Mouse (Mus musculus): Measurements from ENCODE around the gene Cacna2d2. TPM values are rescaled to one million over a fixed set of nuclear protein-coding genes. Genes with fewer than 3 reads are reported as not detected.

Cacna2d2 gene
- polyA plus RNA-seq, 1 experiment from 2014 or later: 0.76 TPM

DNA sequence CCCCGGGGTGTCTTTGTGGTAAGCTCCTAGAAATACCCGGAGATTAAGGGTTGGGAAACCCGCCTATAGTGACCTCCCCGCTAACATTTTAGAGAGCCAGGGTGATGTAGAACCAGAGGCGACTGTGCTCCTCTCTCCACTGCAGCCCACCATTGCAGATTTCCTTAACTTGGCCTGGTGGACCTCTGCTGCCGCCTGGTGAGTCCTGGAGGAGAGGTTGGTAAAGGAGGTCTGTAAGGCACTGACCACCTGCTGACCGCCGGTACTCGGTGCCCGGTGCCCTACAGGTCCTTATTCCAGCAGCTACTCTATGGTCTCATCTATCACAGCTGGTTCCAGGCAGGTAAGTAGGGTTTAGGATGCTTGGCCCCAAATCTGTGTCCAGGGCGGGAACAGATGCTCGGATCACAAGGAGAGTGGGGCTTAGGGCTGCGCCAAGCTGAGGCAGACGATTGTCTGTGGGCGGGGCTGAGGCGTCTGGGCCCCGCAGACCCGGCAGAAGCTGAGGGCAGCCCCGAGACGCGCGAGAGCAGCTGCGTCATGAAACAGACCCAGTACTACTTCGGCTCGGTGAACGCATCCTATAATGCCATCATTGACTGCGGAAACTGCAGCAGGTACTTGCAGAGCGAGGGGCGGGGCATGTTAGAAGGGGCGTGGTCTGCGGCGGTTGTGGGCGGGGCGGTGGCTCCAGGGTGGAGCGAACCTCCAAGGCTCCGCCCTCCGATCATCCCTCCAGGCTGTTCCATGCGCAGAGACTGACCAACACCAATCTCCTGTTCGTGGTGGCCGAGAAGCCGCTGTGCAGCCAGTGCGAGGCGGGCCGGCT is 127.0 kb downstream of the Cacna2d2 start:
- H3K27me3 ChIP-seq: peaks cover 63% of the 10 kb centered on the region
- H3K4me2 ChIP-seq: peak overlapping the region; percentile 67
- H3K4me3 ChIP-seq: peak overlapping the region; percentile 44
- 5% methylated on average over 44 of the region's 44 CpGs for WGBS
- H3K27ac ChIP-seq: no peak overlapping the region
- H3K9me3 ChIP-seq: no peaks in the 10 kb centered on the region
- no peaks in the 10 kb centered on the region for H3K36me3 ChIP-seq
- peak overlapping the region; percentile 41; the same call in 1 of the 2 replicates for H3K9ac ChIP-seq
- ATAC-seq (ENCODE audit: insufficient number of reproducible peaks, insufficient read depth, low FRiP score, low TSS enrichment, low read depth): no peak
- H3K4me1 ChIP-seq: peaks cover 26% of the 10 kb centered on the region

DNA sequence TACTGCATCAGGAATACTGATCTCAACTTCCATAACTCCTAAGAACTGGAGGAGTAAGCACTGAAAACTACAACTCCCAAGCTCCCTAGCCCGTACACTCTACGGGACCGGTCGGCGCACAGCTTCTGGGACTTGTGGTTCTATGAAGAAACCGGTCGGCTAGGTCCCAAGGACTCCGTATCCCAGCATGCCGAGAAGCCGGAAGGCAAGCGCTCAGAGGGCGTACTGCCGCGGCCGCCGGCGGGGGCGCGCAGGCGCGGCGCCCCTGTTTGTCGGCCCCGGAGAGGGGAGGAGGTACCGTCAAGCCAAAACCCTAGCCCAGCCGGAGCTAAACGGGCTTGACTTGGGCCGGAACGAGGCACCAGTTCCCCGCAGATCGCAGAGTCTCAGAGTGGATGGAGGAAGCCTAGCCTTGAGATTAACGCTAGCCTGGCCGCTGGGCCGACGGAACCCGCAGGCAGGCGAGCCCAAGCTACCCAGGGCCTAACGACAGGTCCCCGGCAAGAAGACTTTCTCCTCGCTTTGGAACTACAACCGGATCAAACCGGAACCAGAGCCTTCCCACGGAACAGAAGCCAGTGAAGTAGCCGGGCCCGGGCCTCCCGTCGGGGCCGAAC is 134.5 kb downstream of the Cacna2d2 start, which contains the start of gene Tmem115:
Gene Tmem115, plus strand, starts transcription at position 155 of the 617 bp plus-strand sequence.
- peak; percentile 96 for ATAC-seq (ENCODE audit: insufficient number of reproducible peaks, insufficient read depth, low FRiP score, low TSS enrichment, low read depth)
- Histone ChIP-seq H3K36me3 (peaks cover 23% of the 10 kb centered on the region), H3K27me3 (peaks cover 4% of the 10 kb centered on the region; the same call in 1 of the 2 replicates), H3K4me2 (peak within 1 kb of the TSS; percentile 96), H3K27ac (peak within 1 kb of the TSS; percentile 85), H3K4me3 (peak within 1 kb of the TSS; percentile 94), H3K9ac (peak within 1 kb of the TSS; percentile 89), H3K4me1 (peaks cover 27% of the 10 kb centered on the region), H3K9me3 (no peaks in the 10 kb centered on the region)
- WGBS: under 1% methylated on average over 48 of the region's 48 CpGs

- ATAC-seq (ENCODE audit: insufficient number of reproducible peaks, insufficient read depth, low FRiP score, low TSS enrichment, low read depth): no peak
- Histone ChIP-seq H3K27ac (peak overlapping the region; percentile 85), H3K4me2 (peak overlapping the region; percentile 96), H3K4me1 (peaks cover 27% of the 10 kb centered on the region), H3K36me3 (peaks cover 30% of the 10 kb centered on the region), H3K4me3 (peak overlapping the region; percentile 94), H3K9ac (peak overlapping the region; percentile 89), H3K9me3 (no peaks in the 10 kb centered on the region), H3K27me3 (peaks cover 4% of the 10 kb centered on the region; the same call in 1 of the 2 replicates)
- under 1% methylated on average over 40 of the region's 40 CpGs for WGBS
Measured at GRCm38 (mm10) chr9:107534408-107535202, 135.2 kb downstream of the Cacna2d2 start.

DNA sequence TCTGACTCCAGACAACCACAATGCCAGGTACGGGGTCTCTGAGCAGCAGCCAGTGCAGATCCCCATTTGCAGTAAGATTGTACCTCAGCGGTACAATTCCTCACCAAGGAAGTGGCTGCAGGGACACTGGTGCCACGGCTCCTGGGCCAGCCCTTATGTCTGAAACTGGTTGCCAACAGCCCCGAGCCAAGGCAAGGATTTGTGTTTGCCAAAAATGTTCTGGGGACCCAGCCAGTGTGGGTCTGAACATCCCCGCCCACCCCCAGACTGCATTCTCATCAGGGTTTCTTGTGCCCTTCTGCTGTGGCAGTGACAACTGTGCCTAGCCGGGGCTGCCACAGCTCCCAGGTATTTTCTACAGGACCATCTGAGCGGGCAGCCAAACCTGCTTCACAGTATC is 138.8 kb downstream of the Cacna2d2 start:
- Histone ChIP-seq H3K9ac (no peak overlapping the region), H3K4me2 (no peak overlapping the region), H3K4me3 (no peak overlapping the region), H3K36me3 (peaks cover 36% of the 10 kb centered on the region), H3K9me3 (no peaks in the 10 kb centered on the region), H3K4me1 (peaks cover 48% of the 10 kb centered on the region), H3K27ac (no peak overlapping the region), H3K27me3 (no peaks in the 10 kb centered on the region)
- WGBS: 93% methylated on average over 7 of the region's 7 CpGs
- no peak for ATAC-seq (ENCODE audit: insufficient number of reproducible peaks, insufficient read depth, low FRiP score, low TSS enrichment, low read depth)

GRCm38 (mm10) chr9:107538711-107539110 is 139.3 kb downstream of the Cacna2d2 start:
- no peak overlapping the region for H3K9ac ChIP-seq
- H3K4me2 ChIP-seq: no peak overlapping the region
- WGBS: 91% methylated on average over 3 of the region's 3 CpGs
- no peak overlapping the region for H3K27ac ChIP-seq
- no peak overlapping the region for H3K4me3 ChIP-seq
- peaks cover 40% of the 10 kb centered on the region for H3K36me3 ChIP-seq
- H3K27me3 ChIP-seq: no peaks in the 10 kb centered on the region
- ATAC-seq (ENCODE audit: insufficient number of reproducible peaks, insufficient read depth, low FRiP score, low TSS enrichment, low read depth): no peak
- H3K9me3 ChIP-seq: no peaks in the 10 kb centered on the region
- peaks cover 48% of the 10 kb centered on the region for H3K4me1 ChIP-seq

DNA sequence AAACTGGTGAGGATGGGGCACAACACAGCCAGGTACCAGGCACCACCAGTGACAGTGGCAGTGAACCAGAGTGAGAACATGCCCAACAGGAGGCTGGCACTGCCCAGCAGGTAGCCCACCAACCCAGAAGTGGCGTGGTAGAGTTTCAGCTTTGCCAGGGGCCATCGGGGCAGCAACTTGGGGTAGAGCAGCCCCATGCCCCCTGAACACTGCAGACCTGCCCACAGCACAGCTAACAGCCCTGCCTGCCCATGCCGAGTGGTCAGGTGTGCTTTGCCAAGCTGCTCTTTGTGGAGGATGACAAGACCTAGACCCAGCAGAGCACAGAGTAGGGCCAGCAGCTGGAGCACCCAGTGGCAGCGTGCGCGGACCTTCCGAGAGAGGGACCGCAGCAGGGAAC is 140.5 kb downstream of the Cacna2d2 start:
- H3K36me3 ChIP-seq: peaks cover 51% of the 10 kb centered on the region
- H3K4me1 ChIP-seq: peaks cover 48% of the 10 kb centered on the region
- no peak overlapping the region for H3K27ac ChIP-seq
- H3K9ac ChIP-seq: no peak overlapping the region
- WGBS: 93% methylated on average over 8 of the region's 8 CpGs
- H3K9me3 ChIP-seq: no peaks in the 10 kb centered on the region
- no peak for ATAC-seq (ENCODE audit: insufficient number of reproducible peaks, insufficient read depth, low FRiP score, low TSS enrichment, low read depth)
- no peak overlapping the region for H3K4me2 ChIP-seq
- H3K4me3 ChIP-seq: no peak overlapping the region
- no peaks in the 10 kb centered on the region for H3K27me3 ChIP-seq

DNA sequence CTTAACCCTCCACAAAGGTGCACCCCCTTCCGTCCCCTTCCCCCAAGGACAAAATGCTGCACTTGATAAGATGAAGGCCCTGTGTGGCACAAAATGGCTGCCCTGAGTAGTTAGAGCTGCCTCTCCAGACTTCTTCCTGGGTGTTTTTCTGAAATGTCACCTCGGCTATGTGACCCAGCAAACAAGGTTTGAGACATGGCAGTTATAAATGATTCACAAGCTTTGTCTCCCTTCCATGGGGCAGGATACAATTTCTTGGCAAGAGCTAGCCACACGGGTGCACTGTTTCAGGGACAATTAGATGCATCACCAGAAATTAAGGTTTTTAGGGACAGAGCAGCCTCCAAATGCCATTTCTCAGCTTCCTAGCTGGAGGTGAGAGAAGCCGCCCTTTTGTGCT is 141.0 kb downstream of the Cacna2d2 start:
- WGBS: 77% methylated on average over 4 of the region's 4 CpGs
- ATAC-seq (ENCODE audit: insufficient number of reproducible peaks, insufficient read depth, low FRiP score, low TSS enrichment, low read depth): no peak
- H3K27me3 ChIP-seq: no peaks in the 10 kb centered on the region
- peaks cover 47% of the 10 kb centered on the region for H3K4me1 ChIP-seq
- H3K9me3 ChIP-seq: no peaks in the 10 kb centered on the region
- H3K9ac ChIP-seq: peak overlapping the region; percentile 70
- H3K36me3 ChIP-seq: peaks cover 56% of the 10 kb centered on the region
- peak overlapping the region; percentile 79 for H3K4me2 ChIP-seq
- H3K27ac ChIP-seq: no peak overlapping the region
- no peak overlapping the region for H3K4me3 ChIP-seq

- H3K4me3 ChIP-seq: peak overlapping the region; percentile 69
- peaks cover 57% of the 10 kb centered on the region for H3K36me3 ChIP-seq
- peak overlapping the region; percentile 79 for H3K4me2 ChIP-seq
- ATAC-seq (ENCODE audit: insufficient number of reproducible peaks, insufficient read depth, low FRiP score, low TSS enrichment, low read depth): no peak
- H3K9ac ChIP-seq: peak overlapping the region; percentile 70
- no peaks in the 10 kb centered on the region for H3K27me3 ChIP-seq
- H3K4me1 ChIP-seq: peaks cover 45% of the 10 kb centered on the region
- H3K27ac ChIP-seq: 0 out of 2 replicates have a peak overlapping the region, but pooled peaks have one; percentile 39
- no peaks in the 10 kb centered on the region for H3K9me3 ChIP-seq
- 39% methylated on average over 10 of the region's 10 CpGs for WGBS
Measured at GRCm38 (mm10) chr9:107541005-107541404, 141.6 kb downstream of the Cacna2d2 start.

DNA sequence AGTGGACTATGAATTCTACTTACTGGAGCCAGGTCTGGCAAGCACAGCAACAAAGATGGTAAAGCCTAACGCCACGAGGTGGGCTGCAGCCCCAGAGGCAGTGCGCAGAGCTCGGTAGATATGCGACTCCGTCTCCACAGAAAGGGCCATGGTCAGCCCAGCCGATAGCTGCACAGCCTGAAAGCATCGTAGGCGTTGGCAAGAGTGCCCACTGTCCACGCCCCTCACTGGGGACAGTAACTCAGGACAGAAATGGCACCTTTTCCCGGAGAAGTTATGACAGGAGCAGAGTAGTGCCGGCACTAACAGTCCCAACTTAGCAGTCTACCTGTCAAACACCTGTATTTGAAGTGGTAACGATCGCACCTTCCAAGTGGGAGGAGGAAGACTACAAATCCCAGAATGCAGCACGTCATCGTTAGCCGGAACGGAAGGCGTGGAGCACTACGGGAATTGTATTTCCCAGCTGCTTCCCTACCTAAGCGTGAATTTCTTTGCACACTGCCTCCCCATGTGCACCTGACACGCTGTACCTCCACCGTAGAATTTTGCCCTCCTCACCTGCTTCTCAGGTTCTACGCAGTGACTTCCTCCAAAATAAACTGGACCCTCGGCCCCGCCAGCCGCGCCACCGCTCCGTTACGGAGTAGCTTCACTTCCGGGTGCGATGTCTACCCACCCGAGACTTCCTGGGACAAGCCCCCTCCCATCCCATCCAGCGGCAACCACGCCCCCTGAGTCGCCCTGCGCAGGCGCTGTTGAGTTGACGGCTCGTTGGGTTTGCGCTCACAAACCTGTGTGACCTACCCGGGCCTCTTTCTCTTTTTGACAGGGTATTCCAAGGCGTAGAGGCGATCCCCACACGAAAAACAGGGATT is 142.3 kb downstream of the Cacna2d2 start, which contains the start of the genes Cyb561d2 and Nprl2:
Gene Cyb561d2, minus strand, starts transcription at position 720 of the 878 bp plus-strand sequence.
Gene Nprl2, plus strand, starts transcription at position 753 of the 878 bp plus-strand sequence.
- Histone ChIP-seq H3K4me2 (peak within 1 kb of the TSS; percentile 79), H3K4me3 (peak within 1 kb of the TSS; percentile 69), H3K27ac (peak within 1 kb of the TSS; percentile 39; the same call in 1 of the 2 replicates), H3K36me3 (peaks cover 56% of the 10 kb centered on the region), H3K9me3 (no peaks in the 10 kb centered on the region), H3K4me1 (peaks cover 45% of the 10 kb centered on the region), H3K9ac (peak within 1 kb of the TSS; percentile 76), H3K27me3 (no peaks in the 10 kb centered on the region)
- WGBS: under 1% methylated on average over 46 of the region's 46 CpGs
- peak; percentile 74 for ATAC-seq (ENCODE audit: insufficient number of reproducible peaks, insufficient read depth, low FRiP score, low TSS enrichment, low read depth)

DNA sequence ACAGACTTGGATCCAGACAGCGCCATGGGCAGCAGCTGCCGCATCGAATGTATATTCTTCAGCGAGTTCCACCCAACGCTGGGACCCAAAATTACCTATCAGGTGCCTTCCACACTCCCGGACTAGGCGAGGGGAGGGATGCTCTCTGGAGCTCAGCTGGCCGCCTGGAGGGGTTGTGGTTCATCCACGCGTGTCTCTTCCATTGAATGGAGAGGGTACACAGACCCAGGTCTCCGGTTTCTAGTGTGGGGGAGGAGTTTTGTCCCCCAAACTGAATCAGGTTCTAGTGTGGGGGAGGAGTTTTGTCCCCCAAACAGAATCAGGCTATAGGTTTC is 142.9 kb downstream of the Cacna2d2 start:
- 0 out of 2 replicates have a peak overlapping the region, but pooled peaks have one; percentile 39 for H3K27ac ChIP-seq
- peak overlapping the region; percentile 69 for H3K4me3 ChIP-seq
- H3K4me2 ChIP-seq: peak overlapping the region; percentile 79
- ATAC-seq (ENCODE audit: insufficient number of reproducible peaks, insufficient read depth, low FRiP score, low TSS enrichment, low read depth): no peak
- H3K36me3 ChIP-seq: peaks cover 50% of the 10 kb centered on the region
- peak overlapping the region; percentile 76 for H3K9ac ChIP-seq
- 1% methylated on average over 11 of the region's 11 CpGs for WGBS
- no peaks in the 10 kb centered on the region for H3K9me3 ChIP-seq
- peaks cover 45% of the 10 kb centered on the region for H3K4me1 ChIP-seq
- H3K27me3 ChIP-seq: no peaks in the 10 kb centered on the region
